Mouse (Mus musculus) C2C12 (cell line): ENCODE measurements around the gene Slfn4. TPM values are rescaled to one million over a fixed set of nuclear protein-coding genes. Genes with fewer than 3 reads are reported as not detected.
"Not testable (repeated sequence)": the region's sequence is repeated elsewhere in the genome, so short reads cannot be mapped to it uniquely, and the experiment has no call there.

ENCODE experiments used
- H3K27me3 ChIP-seq: one replicate; pipeline ENCODE4 v1.6.1; 2011; ENCODE audit not compliant: control insufficient read depth, insufficient read depth, insufficient read length
- H3K36me3 ChIP-seq: one replicate; pipeline ENCODE4 v1.6.1; 2011; ENCODE audit not compliant: control insufficient read depth, insufficient read depth
- H3K4me3 ChIP-seq: one replicate; pipeline ENCODE4 v1.5.1; 2011; ENCODE audit warnings: mild to moderate bottlenecking, control low read depth; ENCODE audit not compliant: poor library complexity, insufficient read depth, severe bottlenecking
- H3K79me2 ChIP-seq: one replicate; pipeline ENCODE4 v1.6.1; 2011; ENCODE audit not compliant: control insufficient read depth, insufficient read depth
- H3K79me3 ChIP-seq: one replicate; pipeline ENCODE4 v1.6.1; 2011; ENCODE audit warnings: low read depth, control low read depth
- H3ac ChIP-seq: one replicate; pipeline ENCODE3; 2011; ENCODE audit warnings: low read depth; ENCODE audit not compliant: control insufficient read depth, insufficient read length
- CEBPB ChIP-seq: IDR thresholded peaks from one replicate; pipeline ENCODE4 v1.6.1; 2011; ENCODE audit warnings: low read depth, mild to moderate bottlenecking, control low read depth, moderate library complexity
- CTCF ChIP-seq: IDR thresholded peaks from one replicate; pipeline ENCODE4 v1.5.1; 2011; ENCODE audit not compliant: control insufficient read depth, insufficient read depth, insufficient read length
- FOSL1 ChIP-seq: IDR thresholded peaks from one replicate; pipeline ENCODE4 v1.8.0; 2011; ENCODE audit warnings: mild to moderate bottlenecking, low read length; ENCODE audit not compliant: poor library complexity, insufficient read depth, severe bottlenecking
- MAX ChIP-seq: IDR thresholded peaks from one replicate; pipeline ENCODE4 v1.6.1; 2011; ENCODE audit warnings: mild to moderate bottlenecking, control low read depth
- MYOD1 ChIP-seq: IDR thresholded peaks from one replicate; pipeline ENCODE4 v1.6.1; 2011; ENCODE audit warnings: low read depth; ENCODE audit not compliant: control insufficient read depth, insufficient read length
- MYOG ChIP-seq: IDR thresholded peaks from one replicate; pipeline ENCODE4 v1.6.1; 2011; ENCODE audit not compliant: control insufficient read depth, insufficient read length; ENCODE audit errors: extremely low read depth
- USF1 ChIP-seq: IDR thresholded peaks from one replicate; pipeline ENCODE4 v1.6.1; 2011; ENCODE audit warnings: low read depth, mild to moderate bottlenecking, control low read depth, moderate library complexity
- polyA plus RNA-seq: library from polyadenylated mRNA; unstranded; fragments of >200 nt; fragmentation: generic; extraction: Trizol; gene quantifications from one replicate; pipeline ENCODE4 v1.2.1, GENCODE M21; 2012; ENCODE audit warnings: missing spikeins

Gene Slfn4
- polyA plus RNA-seq, 1 experiment = not detected

DNA sequence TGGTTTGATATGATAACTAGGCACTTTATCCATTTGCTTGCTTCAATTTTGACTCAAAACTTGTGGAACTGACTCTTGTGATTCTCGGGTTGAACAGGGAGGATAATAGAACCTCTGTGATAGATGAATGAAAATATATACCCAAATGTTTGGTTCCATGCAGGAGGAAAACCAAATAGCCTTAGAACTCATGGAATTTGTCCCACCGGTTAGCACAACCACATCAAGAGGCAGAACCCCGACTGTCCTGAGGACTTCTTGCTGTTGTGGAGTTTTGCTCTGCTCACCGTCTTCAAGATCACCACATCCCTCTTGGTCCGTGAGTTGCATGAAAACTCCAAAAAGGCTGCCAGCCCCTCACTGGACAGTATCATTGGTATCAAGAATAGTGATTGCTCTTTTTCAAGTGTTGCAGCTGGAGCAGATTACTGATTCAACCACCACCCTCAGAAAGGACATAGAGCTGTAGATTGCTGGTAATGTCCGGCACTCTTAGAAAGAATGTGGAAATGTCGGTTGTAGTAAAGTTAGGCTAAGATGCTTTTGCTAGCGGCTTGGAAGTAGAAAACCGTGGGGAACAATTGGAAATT is 50.5 kb downstream of the Slfn4 start:
- Histone ChIP-seq H3K4me3 (peak overlapping the region; percentile 48), H3K36me3 (no peaks in the 10 kb centered on the region), H3K27me3 (peaks cover 4% of the 10 kb centered on the region), H3ac (no peak overlapping the region), H3K79me2 (peaks cover 58% of the 10 kb centered on the region), H3K79me3 (peaks cover 25% of the 10 kb centered on the region)
- TF ChIP-seq FOSL1 (no peak), MYOG (no peak), CTCF (no peak), CEBPB (no peak), MYOD1 (no peak), MAX (no peak), USF1 (no peak)

DNA sequence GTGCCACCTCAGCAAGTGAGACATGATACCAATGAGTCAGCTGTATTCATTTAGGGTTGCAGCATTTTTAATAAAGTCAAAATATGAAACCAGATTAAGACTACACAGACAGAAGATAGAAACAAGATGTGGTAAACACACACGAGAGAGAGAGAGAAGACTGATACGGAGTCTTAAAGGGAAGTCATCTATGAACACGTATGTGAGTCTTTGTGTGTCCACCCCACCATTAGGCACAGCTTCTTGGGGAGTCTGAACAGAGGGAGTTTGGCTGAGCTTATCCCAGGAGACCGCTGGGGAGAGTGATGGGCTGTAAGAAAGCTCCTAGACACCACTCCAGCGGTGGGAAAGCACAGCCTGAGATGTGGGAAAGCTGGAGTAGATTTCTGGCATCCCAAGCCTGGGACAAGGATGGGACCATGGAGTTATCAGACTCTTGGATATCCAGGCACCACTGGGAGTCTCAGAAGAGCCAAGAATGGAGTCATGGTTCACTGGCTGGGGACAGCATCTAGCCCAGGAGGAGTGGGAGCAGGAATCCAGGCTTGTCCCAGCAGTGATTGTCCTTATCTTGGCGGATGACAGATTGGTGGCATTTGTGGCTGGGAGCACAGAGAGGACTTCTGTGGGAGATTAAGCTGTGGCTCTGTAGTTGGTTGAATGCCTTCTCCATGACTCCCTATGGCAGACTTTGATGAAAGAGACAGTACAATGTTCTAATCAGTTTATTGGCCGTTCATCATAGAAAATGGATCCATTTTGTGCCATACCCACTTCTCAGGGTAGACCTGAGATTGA is 53.1 kb downstream of the Slfn4 start:
- TF ChIP-seq CEBPB (no peak), USF1 (no peak), MYOG (no peak), CTCF (no peak), FOSL1 (no peak), MYOD1 (no peak), MAX (no peak)
- Histone ChIP-seq H3ac (no peak overlapping the region), H3K4me3 (no peak overlapping the region), H3K36me3 (no peaks in the 10 kb centered on the region), H3K79me2 (peaks cover 73% of the 10 kb centered on the region), H3K79me3 (peaks cover 36% of the 10 kb centered on the region), H3K27me3 (peaks cover 4% of the 10 kb centered on the region)

DNA sequence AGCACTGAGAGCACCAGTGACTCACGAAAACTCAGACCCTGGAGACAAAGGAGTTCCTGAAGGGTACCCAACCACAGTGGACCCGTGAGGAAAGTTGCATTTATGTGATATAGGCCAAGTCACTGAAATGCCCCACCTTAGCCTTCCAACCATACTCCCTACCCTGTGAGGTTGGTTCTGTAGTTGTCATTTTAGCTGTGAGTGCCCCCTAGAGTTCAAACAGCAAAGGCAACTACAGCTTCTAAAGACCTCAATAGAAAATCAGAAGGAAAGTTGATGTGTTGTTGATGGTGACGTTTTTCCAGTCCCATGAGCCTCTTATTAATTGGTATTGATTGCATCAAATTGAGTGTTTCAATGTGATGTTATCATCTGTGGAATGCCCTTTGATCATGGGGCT is 56.0 kb downstream of the Slfn4 start:
- H3ac ChIP-seq = no peak overlapping the region
- H3K27me3 ChIP-seq = peaks cover 4% of the 10 kb centered on the region
- H3K36me3 ChIP-seq = no peaks in the 10 kb centered on the region
- H3K4me3 ChIP-seq = no peak overlapping the region
- peaks cover 69% of the 10 kb centered on the region for H3K79me2 ChIP-seq
- TF ChIP-seq CEBPB (no peak), MYOD1 (no peak), MAX (no peak), MYOG (no peak), FOSL1 (no peak), USF1 (no peak), CTCF (no peak)
- peaks cover 26% of the 10 kb centered on the region for H3K79me3 ChIP-seq

DNA sequence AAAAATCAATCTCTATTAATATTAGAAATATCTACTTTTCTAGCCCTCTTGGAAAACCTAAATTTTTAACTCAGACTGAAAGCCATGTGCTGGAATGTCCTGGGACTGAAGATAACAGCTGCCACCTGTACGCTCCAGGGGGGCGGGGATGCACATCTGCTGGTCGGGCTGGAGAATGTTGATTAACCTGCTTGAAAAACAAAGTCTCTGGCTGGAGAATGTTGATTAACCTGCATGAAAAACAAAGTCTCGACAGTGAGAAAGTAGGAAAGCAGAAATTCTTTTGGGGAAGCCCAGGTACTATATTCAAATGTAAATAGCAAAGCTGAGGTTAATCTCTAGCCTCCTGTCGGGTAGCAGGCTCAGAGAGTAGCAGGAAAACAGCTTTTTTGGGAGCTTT is 58.6 kb downstream of the Slfn4 start:
- H3K4me3 ChIP-seq, H3K36me3 ChIP-seq, H3K27me3 ChIP-seq, H3ac ChIP-seq: not testable (repeated sequence)
- Histone ChIP-seq H3K79me2 (peaks cover 53% of the 10 kb centered on the region), H3K79me3 (peaks cover 18% of the 10 kb centered on the region)

DNA sequence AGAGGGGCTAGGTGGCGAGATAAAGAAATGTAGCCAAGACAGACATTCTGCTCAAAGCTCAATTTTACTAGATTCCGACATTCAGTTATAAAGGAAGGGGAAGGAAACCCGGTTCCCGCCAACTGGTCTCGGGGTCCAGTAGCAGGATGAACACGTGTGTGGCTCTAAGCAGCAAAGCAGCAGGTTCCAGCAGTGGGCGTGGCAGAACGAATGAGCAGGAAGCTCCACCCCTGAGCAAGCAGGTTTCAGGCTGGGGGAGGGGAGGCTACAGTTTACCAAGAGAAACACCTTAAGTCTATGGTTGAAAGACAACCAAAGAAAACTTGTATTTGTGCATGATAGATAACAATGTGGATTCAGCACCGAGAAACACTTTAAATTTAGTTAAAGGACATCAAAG is 62.4 kb downstream of the Slfn4 start:
- not testable (repeated sequence) for H3ac ChIP-seq, H3K79me3 ChIP-seq, H3K27me3 ChIP-seq, H3K4me3 ChIP-seq
- Histone ChIP-seq H3K36me3 (peaks cover 11% of the 10 kb centered on the region), H3K79me2 (peaks cover 26% of the 10 kb centered on the region)

GRCm38 (mm10) chr11:83238389-83238788 is 63.4 kb downstream of the Slfn4 start:
- Histone ChIP-seq H3K79me3 (peaks cover 3% of the 10 kb centered on the region), H3K27me3 (no peaks in the 10 kb centered on the region), H3K36me3 (peaks cover 11% of the 10 kb centered on the region), H3K79me2 (peaks cover 21% of the 10 kb centered on the region), H3K4me3 (no peak overlapping the region), H3ac (no peak overlapping the region)
- TF ChIP-seq CEBPB = no peak
- TF ChIP-seq MYOG = no peak
- TF ChIP-seq FOSL1 = no peak
- TF ChIP-seq USF1 = no peak
- TF ChIP-seq MAX = no peak
- TF ChIP-seq MYOD1 = no peak
- no peak for TF ChIP-seq CTCF
